Mouse (Mus musculus) frontal cortex, postnatal 25 days (tissue): ENCODE data around the gene Bivm.

Experiments
- DNase-seq, 2 experiments: peaks; one replicate each; pipeline ENCODE4 v3.0.0; 2022; ENCODE audit warnings: low spot score in 2 of 2

Gene Bivm

GRCm38 (mm10) chr1:44118239-44119054 lies at the start of gene Bivm, which contains the start of gene Kdelc1:
Gene Bivm, plus strand, starts transcription at chr1:44118957.
Gene Kdelc1, minus strand, starts transcription at chr1:44118808.
- DNase-seq = peak; percentile 73 to 81

GRCm38 (mm10) chr1:44101448-44102225 lies 17.1 kb upstream of the Bivm start:
- DNase-seq = no peak

GRCm38 (mm10) chr1:44102259-44102717 lies 16.5 kb upstream of the Bivm start, which contains the start of gene Tex30:
Gene Tex30, minus strand, starts transcription at chr1:44102441.
- peak; percentile 81 to 89 for DNase-seq

- DNase-seq = no peak
These were observed 15.8 kb upstream of the Bivm start for GRCm38 (mm10) chr1:44102939-44103338.

- DNase-seq = no peak
These were observed 1.2 kb upstream of the Bivm start for GRCm38 (mm10) chr1:44117571-44117970.

GRCm38 (mm10) chr1:44119201-44120073 lies 680 bp downstream of the Bivm start:
- DNase-seq = peak; percentile 58 to 64

GRCm38 (mm10) chr1:44120074-44120406 lies 1.3 kb downstream of the Bivm start:
- DNase-seq = no peak

- no peak for DNase-seq
These were observed 3.5 kb downstream of the Bivm start for GRCm38 (mm10) chr1:44122256-44122655.

- DNase-seq = no peak
These were observed 6.8 kb downstream of the Bivm start for GRCm38 (mm10) chr1:44125590-44125989.

- DNase-seq = no peak
These were observed 11.3 kb downstream of the Bivm start for GRCm38 (mm10) chr1:44129929-44130581.

GRCm38 (mm10) chr1:44140232-44140631 lies 21.5 kb downstream of the Bivm start:
- no peak for DNase-seq

GRCm38 (mm10) chr1:44142747-44143146 lies 24.0 kb downstream of the Bivm start:
- DNase-seq = no peak

GRCm38 (mm10) chr1:44147563-44148381 lies 29.0 kb downstream of the Bivm start, which contains the start of gene Ercc5:
Gene Ercc5, plus strand, starts transcription at chr1:44147744.
- DNase-seq = peak; percentile 67 to 81

GRCm38 (mm10) chr1:44148706-44149105 lies 29.9 kb downstream of the Bivm start:
- no peak for DNase-seq

- DNase-seq = no peak
These were observed 36.5 kb downstream of the Bivm start for GRCm38 (mm10) chr1:44155287-44155686.

GRCm38 (mm10) chr1:44158317-44158716 lies 39.6 kb downstream of the Bivm start:
- no peak for DNase-seq

- no peak for DNase-seq
These were observed 43.1 kb downstream of the Bivm start for GRCm38 (mm10) chr1:44161818-44162217.

GRCm38 (mm10) chr1:44162389-44162788 lies 43.6 kb downstream of the Bivm start:
- DNase-seq = no peak

- no peak for DNase-seq
These were observed 49.2 kb downstream of the Bivm start for GRCm38 (mm10) chr1:44167859-44168383.

GRCm38 (mm10) chr1:44172656-44173055 lies 53.9 kb downstream of the Bivm start:
- no peak for DNase-seq
